Mouse (Mus musculus) WW6 (cell line): ENCODE data around the gene Car12.

Experiments used
- DNase-seq: peaks from one replicate; pipeline ENCODE4 v3.0.0-alpha.2; 2013; ENCODE audit warnings: low read depth, low spot score

Car12 gene

GRCm38 (mm10) chr9:66710626-66711025 is 2.9 kb upstream of the Car12 start:
- DNase-seq = no peak

DNA sequence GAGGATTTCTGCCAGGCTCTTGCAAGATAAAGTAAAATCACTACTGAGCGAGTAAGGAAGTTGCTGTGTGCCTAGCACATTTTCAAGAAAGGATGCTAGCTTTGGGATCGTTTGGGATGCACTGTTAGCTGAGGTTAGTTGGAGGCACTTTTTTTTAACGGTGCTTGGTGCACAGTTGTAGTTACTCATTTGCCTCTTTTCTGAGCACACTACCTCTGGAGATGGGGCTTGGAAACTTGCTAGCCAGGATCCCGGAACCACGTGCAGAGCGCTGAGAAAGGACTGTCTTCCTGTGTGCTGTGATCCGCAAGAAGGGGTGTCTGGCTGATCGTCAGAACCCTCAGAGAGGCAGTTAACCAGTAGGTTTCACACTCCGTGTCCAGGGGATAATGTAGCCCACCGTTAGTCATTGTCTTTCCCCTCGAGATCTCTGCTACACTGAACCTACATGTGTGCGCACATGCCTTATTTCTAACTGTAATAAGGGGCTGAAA is 583 bp downstream of the Car12 start:
- DNase-seq = no peak

GRCm38 (mm10) chr9:66715361-66715760 is 1.9 kb downstream of the Car12 start:
- DNase-seq = no peak

- DNase-seq = no peak
These were observed 3.0 kb downstream of the Car12 start for GRCm38 (mm10) chr9:66716533-66716932.

- DNase-seq = no peak
These were observed 7.4 kb downstream of the Car12 start for GRCm38 (mm10) chr9:66720686-66721450.

GRCm38 (mm10) chr9:66722187-66722868 is 8.8 kb downstream of the Car12 start:
- no peak for DNase-seq

- DNase-seq = no peak
These were observed 9.4 kb downstream of the Car12 start for GRCm38 (mm10) chr9:66722869-66723272.

DNA sequence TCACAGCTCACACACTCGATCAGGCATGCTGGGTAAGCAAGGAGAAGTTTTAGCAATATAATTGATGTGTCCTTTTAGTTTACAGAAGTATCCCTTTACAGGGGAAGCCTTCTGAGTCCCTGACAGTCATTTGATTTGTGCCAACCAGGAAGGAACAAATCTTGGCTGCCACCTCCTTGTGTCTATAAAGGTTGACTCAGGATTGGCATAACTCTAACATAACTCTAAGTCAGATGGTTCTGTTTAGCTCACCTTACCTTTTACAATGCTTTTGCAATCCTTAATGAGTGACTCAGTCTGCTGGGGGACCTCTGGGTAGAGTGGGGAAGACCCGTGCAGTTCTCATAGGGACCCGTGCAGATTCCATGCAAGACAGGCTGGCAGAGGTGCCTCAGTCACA is 12.1 kb downstream of the Car12 start:
- no peak for DNase-seq

- no peak for DNase-seq
These were observed 13.8 kb downstream of the Car12 start for GRCm38 (mm10) chr9:66727333-66727732.

- DNase-seq = no peak
These were observed 17.1 kb downstream of the Car12 start for GRCm38 (mm10) chr9:66730556-66730955.

DNA sequence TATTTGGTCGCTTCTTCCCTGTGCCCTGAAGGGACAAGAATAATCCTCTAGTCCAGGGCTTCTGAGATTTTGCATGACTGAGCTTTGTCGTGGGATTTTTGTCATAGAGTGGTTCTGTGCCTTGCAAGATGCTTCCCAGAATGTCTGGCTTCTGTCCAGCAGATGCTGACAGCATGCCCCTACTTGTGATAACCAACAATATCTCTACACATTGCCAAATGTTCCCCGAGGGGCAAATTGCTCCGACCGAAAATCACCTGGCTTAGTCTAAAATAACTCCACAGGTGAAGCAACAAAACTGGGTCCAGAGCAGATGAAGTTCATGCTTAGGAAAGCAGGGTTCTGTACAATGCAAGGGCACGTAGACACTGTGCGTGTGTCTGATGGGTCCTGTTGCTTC is 17.8 kb downstream of the Car12 start:
- no peak for DNase-seq

- no peak for DNase-seq
These were observed 19.6 kb downstream of the Car12 start for GRCm38 (mm10) chr9:66732791-66733691.

GRCm38 (mm10) chr9:66734568-66734967 is 21.1 kb downstream of the Car12 start:
- no peak for DNase-seq

- DNase-seq = no peak
These were observed 21.6 kb downstream of the Car12 start for GRCm38 (mm10) chr9:66735122-66735521.

GRCm38 (mm10) chr9:66736016-66736415 is 22.5 kb downstream of the Car12 start:
- DNase-seq = no peak

GRCm38 (mm10) chr9:66736551-66736950 is 23.1 kb downstream of the Car12 start:
- no peak for DNase-seq

DNA sequence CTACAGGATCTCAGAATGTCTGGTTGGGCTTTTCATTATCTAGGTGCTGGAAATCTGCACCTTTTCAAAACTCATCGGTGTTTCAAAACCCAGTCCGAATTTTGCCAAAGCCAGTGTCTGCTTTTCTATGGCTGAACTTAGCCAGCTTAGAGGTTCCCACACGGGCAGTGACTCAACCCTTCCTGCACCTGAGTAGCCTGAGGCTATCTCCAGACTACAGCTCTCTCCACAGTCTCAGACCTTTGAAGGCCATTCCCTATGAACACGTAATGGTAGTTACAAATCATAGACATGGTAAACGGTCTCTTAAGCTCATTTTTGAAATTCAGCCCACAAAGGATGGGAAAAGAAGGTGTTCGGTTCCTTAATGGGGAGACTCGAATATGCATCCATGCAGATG is 26.0 kb downstream of the Car12 start:
- no peak for DNase-seq

GRCm38 (mm10) chr9:66744531-66744930 is 31.0 kb downstream of the Car12 start:
- DNase-seq = no peak

- no peak for DNase-seq
These were observed 34.9 kb downstream of the Car12 start for GRCm38 (mm10) chr9:66748390-66748789.

DNA sequence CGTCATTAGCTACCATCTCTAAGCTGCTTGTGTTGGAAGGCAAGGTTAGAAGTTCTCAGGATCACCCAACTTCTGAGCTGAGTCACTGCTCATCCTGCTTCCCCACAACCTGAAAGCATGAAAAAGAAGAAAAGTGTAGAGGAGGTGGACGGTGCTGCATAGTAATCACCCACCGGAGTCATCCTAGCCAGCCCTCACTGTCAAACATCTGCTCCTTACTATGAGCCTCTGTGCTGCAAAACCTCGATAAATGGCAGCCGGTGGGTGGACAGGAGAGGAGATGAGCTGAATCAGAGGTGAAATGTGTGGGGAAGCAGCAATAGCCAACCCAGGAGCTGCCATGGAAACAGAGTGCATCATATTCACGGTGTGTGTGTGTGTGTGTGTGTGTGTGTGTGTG is 39.4 kb downstream of the Car12 start:
- DNase-seq = no peak

DNA sequence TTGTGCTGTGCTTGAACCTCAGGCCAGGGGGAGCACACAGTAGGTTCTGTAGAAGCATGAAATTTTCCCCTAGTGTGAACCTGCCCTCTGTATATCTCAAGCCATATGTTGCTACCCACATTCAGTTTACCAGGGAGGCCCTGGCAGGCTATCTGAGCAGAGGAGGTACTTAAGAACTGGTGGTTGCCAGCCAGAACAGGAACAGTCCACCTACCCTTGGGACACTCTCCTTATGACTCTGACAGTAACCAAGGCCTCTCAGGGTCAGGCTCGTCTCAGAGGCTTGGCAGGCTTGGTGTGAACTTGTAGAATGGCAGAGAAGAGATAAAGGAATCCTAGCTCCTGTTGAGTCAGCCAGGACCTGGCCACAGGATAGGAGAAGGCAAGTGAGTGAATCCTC is 47.5 kb downstream of the Car12 start:
- DNase-seq = no peak

DNA sequence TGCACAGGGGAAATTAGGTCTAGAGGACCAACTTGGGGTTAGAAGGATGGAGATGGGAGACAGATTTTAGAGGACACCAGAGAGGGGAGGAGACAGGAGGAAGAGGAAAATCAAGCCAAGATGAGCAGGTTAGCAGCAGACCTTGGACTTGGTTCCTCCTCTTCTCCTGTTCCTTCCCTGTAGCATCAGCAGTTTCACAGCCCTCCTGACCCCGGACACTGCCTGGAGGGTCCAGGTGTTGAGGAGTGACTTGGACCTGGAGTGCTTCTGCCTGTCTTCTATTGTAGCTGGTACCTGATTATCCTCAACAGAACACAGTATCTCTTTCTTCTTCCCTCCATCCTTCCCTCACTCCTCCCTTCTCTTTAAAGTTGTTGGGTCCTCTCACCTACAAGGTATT is 55.2 kb downstream of the Car12 start:
- DNase-seq = no peak
